Mouse (Mus musculus): ENCODE data around the gene Spata19.

Spata19 gene

DNA sequence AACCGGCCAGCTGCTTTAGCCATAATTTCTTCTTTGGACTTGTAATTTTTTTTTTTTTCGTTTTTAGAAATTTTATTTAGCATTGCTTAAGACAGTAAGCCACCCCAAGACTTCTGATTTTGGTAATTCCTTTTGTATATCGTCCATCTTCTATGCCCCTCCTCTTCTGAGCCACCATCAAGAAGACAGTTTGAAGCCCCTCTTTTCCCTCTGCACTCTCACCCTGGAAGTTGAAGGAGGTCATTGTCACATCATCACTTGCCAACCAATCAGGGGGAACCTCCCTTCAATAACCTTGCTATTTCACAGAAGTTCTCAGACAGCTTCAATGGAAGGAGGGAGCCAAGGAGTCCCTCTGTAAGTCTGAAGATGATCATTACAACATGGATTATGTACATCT, at the start of gene Spata19:
TSS of gene Spata19 (plus strand) at position 301 of the 400 bp plus-strand sequence.
- DNase-seq = no peak

DNA sequence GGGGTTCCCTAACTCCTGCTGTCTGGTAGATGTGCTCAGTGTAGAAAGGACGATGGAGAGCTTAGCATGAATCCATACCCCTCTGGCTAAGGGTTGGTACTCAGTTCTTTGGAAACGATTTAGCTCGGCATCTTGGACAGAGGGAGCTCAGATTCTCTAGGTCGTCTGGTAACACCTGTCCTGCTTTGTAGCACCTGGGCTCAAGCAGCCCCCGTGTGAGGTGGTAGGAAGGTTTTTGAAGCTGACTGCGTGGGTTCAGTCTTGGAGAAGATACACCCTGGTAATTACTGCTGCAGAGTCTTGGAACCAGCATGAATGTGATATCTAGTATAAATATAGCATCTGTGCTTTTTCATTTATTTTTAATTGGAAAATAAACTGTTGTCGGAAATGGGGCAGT, 43.5 kb upstream of the Spata19 start:
- no peak for DNase-seq

DNA sequence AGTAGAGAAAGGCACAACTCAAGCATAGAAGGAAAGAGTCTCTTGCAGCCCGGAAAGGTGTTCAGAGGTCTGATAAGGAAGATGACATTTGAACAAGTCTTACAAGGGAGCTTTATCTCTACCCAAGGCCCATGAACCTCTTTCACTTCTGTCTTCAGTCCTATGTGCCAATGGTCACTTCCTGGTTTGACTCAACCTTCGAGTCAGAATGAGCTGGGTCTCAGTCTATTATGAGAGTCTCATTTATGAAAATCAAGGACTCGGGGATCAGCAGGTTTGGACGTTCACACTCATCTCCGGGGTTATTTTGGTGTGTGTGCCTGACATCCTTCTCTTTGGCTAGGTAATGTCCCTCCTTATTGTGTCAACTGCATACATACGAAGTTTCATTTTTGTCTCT, 38.7 kb upstream of the Spata19 start:
- DNase-seq = no peak

DNA sequence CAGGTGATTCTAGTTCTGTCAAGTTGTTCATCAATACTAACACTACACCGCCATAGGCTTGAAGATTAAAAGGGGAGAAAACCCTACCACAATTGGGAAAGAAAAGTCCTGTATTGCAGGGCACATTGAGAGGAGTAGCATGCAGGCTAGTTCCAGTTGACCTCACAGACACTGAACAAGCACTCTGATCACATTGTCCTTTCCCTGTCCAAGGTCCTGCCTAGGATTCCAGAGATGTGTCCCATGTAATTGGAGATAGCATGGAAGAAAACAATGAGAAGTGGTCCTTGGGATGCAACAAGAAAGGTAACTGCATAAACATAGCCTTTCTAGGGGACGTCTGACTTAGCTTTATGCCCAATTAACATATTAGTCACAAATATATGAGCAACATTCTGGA, 29.4 kb upstream of the Spata19 start:
- DNase-seq = no peak

DNA sequence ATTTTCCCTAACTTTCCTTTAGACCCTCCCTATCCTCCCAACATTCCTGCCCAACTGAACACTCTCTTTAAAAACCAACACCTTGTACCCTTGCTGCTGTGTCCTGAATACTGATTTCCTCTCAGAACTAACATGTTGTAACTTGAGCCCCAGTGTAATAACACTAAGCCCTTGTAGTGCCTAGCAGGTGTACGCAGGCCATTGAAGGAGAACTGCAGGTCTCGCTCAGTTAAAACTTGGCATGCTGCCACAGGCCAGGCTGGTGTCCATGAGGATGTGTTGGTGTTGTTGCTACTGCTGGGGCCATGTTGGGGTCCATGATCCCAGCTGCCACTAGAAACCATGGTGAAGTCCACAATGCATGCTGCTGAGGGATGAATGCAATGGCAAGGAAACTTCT, 27.5 kb upstream of the Spata19 start:
- no peak for DNase-seq

- DNase-seq = peak; percentile 38
Measured at GRCm38 (mm10) chr9:27375746-27376145, 20.9 kb upstream of the Spata19 start.

GRCm38 (mm10) chr9:27386951-27387350, 9.6 kb upstream of the Spata19 start:
- DNase-seq = peak; percentile 55

- no peak for DNase-seq
Measured at GRCm38 (mm10) chr9:27401169-27401568, 4.6 kb downstream of the Spata19 start.

DNA sequence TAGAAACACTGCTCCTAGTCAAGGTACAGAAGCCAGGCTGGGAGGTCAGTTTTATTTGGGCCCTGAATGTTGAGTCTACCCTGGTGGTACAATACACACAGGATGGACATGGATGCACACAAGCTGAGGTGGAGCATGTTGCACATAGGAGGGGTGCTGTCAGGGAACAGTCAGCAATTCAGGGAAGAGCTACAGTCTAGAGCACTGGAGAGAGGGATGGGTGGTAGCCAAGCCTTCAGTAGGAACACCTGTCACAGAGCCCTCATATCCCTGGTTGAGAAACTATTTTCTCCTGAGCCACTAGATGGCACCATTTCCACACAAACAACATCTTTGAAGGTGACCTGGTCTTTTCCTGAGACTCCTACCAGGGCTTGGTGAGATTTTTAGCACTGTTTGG, 13.1 kb downstream of the Spata19 start:
- peak; percentile 72 for DNase-seq

DNA sequence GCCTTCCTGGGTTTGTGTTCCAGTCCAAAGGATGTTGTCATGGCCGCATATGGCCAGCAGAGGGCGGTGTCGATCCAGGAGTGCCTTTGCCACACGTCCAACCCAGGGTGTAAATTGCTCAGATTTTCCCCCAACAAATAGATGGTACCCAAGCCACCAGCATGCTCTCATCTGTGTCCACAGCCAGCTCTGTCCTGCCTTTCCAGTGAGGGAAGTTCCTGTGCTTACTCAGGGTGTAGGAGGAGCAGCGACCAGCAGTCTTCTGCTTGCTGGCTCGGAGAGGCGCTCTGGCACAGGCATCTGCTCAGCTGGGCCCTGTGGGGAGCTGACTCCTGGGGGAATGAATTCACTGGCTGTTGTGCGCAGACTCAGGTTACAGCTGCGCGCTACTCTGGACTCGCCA, 17.5 kb downstream of the Spata19 start:
- DNase-seq = peak; percentile 56

DNA sequence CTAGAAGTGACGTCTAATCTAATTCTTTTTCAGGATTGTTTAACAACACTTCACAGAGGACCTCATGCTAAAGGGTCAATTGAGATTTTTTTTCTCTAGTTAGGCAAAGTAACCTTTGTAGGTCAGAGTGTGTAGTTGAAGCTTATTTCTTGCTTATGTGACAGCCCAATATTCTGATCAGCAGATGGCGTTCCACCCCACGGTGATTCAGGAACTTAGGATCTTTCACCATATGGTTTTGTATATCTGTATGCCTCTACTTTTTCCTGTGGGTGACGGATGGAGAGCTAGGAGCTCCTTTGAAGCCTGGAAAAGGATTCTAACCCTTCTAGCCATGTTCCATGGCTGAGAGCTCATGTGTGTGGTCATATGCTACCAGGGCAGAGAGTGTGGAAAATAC, 27.9 kb downstream of the Spata19 start:
- no peak for DNase-seq

DNA sequence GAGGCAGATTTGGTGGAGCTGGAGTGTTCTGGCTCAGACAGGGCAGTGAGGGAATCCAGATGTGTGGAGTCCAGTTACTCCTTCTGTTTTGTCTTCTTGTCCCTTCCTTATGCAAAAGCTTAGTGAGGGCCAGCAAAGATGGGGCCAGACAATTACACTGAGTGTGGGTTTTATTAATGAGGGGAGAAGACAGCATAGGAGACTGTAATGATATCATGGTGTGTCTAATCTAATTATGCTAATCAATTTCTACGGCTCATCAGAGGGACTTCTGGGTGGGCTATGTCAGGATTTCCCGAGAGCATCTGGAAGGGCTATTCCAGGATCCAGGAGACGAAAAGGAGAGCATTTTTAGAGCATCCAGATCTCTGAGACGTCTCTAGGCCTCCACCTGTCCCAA, 32.0 kb downstream of the Spata19 start:
- no peak for DNase-seq

- DNase-seq = no peak
Measured at GRCm38 (mm10) chr9:27433301-27433700, 36.7 kb downstream of the Spata19 start.

DNA sequence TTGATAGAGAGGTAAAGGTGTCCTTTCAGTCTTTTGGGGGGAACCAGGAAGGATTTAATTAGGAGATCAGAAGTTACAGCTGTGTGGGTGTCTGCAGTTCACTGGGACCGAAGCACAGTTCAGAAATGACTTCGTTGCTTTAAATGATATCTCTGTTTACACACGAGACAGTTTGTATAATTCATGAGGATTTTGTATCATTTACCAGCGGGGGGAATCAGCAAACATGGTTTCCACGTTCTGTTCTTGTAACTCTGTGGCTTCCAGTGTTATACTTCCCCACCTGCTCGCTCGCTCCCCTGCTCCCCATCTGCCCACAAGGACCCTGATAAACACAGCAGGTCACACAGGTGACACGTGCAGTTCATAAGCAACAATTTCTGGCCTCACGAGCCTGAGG, 39.3 kb downstream of the Spata19 start:
- no peak for DNase-seq

GRCm38 (mm10) chr9:27437391-27438061, 40.9 kb downstream of the Spata19 start:
- DNase-seq = no peak

GRCm38 (mm10) chr9:27449780-27450422, 53.3 kb downstream of the Spata19 start:
- no peak for DNase-seq
